Mouse (Mus musculus) neutrophil, adult 5-6 weeks (primary cell): ENCODE data around the gene Gls2. TPM values are rescaled to one million over a fixed set of nuclear protein-coding genes. Genes with fewer than 3 reads are reported as not detected.
"Not testable (repeated sequence)": the region's sequence is repeated elsewhere in the genome, so short reads cannot be mapped to it uniquely, and the experiment has no call there.

ENCODE experiments used
- ATAC-seq: fragments of 151-379, 151-347 bp; 2 replicates; pipeline ENCODE4 v1.8.0; 2017; ENCODE audit warnings: mild to moderate bottlenecking, moderate TSS enrichment; ENCODE audit not compliant: insufficient number of reproducible peaks, poor library complexity, low FRiP score, severe bottlenecking; ENCODE audit errors: extremely low read depth
- total RNA-seq: library from RNA; stranded (forward); fragments of 200-1000 nt; gene quantifications from 2 replicates; pipeline ENCODE4 v1.2.3, GENCODE M21; 2017

Gls2 gene
- not detected in 2 replicates for total RNA-seq

DNA sequence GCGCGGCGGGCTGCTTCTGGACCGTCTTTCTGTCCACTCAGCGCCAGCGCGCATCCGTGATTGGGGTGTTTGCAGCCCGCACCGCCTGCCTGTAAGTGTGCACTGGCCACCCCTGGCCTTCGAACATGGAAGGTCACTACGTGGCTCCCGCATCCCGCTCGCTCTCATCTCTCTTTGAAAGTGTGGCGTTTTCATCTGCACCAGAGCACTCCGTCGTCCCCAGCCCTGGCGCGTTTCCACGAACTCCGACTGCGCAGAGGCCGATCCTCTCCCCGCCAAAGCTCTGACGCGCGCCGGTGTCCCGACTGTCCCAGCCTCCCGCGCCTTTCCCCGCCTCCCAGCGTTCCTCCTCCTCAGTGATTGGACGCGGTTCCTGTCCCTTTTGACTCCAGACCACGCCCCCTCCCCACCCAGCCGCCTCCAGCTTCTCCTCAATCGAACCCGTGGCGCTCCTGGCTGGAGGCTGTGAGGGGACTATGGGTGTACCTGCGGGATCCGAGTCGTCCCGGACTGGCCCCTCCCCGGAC is at the start of gene Gls2:
Gene Gls2, plus strand, starts transcription at position 434 of the 527 bp plus-strand sequence.
- ATAC-seq = peak; percentile 68

DNA sequence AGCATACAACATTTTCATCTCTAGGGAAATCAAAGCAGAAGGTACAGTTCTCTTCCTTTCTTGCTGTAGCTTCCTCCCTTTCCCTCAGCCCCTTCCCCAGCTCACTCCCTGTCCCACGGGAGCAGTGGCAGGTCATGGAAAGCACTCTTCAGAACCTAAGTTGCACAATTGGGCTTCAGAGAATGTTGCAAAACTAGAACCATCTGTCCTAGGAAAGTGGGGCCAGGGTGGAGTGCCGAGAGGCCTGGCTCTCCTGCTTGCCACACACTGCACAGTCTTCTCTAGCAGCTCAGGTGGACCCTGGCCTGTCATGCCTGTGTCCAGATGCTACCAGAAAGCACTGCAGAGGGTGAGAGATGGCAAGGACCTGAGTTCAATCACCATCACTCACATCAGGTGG is 49.3 kb upstream of the Gls2 start:
- no peak for ATAC-seq

DNA sequence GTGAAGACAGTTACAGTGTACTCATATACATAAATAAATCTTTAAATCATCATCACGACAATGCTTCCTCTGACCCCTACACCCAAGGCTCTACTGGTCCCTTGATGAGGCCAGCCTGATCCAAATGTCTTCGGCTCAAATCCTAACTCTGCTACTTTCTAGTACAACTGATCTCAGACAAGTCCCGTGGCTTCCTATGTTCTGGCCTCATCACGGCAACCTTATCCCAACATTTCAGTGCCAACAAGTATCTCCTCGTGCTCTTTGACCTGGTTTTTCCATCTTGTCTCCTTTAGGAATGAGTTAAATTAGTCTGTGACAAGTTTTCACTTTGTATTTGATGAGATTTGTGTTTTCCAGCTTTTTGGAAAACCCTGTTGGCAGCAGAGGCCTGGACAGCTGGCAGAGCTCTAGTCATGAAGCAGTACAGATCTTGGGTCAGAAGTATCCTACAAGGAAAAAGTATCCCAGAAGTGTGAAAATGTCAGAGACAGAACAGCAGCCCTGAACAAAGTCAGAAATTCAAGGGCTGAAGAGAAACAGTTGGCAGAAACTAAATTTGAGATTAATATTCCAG is 45.4 kb upstream of the Gls2 start:
- ATAC-seq = no peak

DNA sequence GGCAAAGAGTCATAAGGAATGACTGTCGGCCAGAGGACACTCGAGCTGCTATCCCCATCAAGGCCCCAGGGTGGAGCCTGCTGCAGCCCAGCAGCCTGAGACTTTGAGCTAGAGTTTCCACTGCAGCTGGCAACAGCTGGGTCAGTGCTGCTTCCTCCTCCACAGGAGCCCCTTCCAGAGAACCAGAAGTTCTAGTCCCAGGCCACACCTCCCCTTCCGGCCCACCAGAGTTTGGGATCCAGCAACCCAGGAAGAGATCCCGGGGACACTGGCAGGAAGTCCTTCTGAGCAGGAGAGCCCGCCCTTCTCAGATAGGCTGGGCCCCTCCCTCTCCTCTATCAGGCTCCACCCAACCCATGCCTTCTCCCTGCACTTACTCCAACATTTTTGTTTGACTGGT is 44.7 kb upstream of the Gls2 start:
- no peak for ATAC-seq

DNA sequence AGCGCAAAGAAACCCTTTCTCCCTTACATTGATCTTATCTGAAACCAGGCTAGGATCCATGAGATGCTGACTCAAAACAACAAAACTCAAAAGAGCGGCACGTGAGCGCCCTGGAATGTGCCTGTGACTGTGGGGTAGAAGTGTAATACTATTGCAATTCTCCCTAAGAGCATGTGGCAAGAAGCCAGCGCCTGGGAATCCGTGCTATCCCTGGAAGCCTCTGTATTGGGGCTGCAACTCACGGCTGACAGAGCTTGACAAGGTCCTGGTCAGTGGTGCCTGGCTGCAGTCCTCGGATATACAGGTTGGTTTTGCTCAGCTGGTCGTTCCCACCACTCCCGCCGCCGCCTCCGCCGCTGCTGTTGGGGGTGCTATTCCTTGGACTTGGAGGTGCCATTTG is 43.3 kb upstream of the Gls2 start:
- no peak for ATAC-seq

DNA sequence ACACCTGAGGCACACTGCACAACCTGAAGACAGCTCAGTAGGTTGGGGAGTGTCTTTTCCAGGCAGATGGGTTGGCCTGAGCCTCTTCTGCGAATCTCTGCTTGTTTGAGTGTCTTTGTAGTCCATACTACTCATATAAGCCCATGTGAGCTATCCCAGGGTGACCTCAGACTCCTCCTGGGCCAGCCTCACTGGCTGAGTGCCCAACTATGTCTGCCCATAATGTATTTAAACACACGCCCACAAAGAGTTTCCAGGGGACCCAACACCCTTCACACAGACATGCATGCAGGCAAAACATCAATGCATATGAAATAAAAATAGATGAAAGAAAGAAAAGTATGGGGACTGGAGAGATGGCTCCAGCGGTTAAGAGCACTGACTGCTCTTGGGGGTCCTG is 40.3 kb upstream of the Gls2 start:
- no peak for ATAC-seq

DNA sequence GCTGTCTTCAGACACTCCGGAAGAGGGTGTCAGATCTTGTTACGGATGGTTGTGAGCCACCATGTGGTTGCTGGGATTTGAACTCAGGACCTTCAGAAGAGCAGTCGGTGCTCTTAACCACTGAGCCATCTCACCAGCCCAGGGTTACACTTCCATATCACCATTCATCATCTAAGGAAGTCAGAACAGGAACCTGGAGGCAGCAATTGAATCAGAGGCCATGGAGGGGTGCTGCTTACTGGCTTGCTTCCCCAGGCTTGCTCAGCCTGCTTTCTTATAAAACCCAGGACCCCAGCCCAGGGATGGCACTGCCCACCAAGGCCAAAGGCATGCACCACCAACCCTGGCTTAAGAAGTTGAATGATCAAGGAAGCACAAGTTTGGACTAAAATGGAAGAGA is 28.5 kb upstream of the Gls2 start:
- ATAC-seq = not testable (repeated sequence)

DNA sequence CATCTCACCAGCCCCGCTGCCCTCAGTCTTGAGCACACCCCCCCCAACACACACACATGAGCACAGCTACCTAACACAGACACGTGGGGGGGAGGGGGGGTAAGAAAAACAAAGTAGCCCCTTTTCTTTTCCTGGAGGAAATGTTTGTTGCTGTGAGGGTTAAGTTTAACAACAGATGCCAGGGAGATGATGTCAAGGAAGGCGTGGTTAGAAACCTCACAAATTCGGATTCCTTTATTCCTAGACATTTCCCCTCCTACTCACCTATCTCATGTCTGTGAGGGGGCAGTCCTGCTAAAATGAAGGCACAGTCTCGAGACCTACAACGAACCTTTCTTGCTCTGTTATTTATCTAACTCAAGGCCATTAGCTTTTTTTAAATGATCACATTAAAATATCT is 27.2 kb upstream of the Gls2 start:
- ATAC-seq = no peak

DNA sequence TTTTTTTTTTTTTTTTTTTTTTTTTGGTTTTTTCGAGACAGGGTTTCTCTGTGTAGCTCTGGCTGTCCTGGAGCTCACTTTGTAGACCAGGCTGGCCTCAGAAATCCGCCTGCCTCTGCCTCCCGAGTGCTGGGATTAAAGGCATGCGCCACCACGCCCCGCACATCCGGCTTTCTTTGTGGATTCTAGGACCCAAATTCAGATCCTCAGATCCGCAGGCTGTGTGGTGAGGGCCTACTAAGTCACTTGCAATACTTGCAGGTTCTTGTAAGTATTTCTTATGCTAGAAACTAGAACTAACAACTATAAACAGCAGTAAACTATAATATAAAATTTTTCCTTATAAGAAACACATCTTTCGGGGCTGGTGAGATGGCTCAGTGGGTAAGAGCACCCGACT is 22.9 kb upstream of the Gls2 start:
- not testable (repeated sequence) for ATAC-seq

DNA sequence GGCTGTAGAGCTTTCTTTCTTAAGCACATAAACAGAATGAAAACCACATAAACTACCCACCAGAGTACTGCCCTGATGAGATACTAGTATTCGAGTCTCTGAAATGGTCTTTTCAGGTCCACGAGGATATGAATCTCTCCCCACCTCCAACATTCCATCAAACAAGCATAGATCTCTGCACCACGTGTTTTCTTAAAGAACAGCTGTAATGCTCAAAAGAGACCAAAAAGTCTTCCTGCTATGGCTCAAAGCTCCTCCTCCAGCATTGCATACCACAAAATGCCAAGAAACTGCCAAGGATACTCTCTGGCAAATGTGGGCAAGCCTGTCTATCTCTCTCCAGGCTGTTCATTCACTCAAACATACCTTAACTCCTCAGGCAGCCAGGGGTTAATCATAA is 19.0 kb upstream of the Gls2 start:
- no peak for ATAC-seq

DNA sequence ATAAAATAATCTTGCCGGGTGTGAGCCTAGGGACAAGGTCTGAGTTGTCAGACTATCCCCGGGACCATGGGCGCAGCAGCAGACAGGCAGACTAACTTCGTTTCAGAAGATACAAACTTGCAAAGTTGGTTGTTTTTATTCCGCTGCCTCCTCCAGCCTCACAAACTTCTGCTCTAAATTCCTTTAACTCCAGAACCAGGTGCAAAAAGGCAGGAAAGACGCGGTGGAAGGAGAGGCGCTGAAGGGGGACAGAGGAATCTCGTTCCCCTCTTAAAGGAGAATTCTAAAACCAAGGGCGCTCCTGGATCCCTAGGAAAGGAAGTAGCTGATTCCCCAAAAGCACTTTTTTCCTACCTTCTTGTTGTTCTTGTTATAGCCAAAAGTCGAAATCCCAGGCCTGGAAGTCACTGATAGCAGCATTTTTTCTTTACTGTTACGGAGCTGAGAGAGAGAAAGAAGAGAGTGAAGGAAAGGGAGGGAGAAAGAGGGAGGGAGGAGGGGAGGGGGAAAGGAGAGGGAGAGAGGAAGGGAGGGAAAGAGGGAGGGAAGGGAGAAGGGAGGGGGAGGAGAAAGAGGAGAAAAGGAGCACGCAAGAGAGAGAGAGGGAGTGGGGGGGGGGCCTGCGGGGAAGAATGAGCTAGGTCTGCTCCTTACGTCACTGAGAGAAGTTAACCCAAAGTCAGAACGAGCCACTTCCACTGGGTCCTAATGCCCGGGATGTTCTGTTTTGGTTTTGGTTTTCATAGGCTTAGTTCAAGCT is 18.1 kb upstream of the Gls2 start:
- peak; percentile 98 for ATAC-seq

DNA sequence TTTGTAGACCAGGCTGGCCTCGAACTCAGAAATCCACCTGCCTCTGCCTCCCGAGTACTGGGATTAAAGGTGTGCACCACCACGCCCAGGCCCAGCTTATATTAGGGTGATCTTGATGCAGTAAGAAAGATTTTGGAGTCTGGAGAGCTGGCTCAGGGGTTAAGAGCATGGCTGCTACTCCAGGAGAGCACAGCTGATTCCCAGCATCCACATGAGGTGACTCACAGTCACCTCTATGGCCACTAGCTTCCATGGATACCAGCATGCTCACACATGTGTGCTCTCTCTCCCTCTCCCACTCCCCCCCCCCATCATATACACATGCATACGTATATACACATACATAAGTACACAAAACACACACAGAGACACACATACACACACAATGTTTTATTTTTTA is 16.9 kb upstream of the Gls2 start:
- no peak for ATAC-seq

DNA sequence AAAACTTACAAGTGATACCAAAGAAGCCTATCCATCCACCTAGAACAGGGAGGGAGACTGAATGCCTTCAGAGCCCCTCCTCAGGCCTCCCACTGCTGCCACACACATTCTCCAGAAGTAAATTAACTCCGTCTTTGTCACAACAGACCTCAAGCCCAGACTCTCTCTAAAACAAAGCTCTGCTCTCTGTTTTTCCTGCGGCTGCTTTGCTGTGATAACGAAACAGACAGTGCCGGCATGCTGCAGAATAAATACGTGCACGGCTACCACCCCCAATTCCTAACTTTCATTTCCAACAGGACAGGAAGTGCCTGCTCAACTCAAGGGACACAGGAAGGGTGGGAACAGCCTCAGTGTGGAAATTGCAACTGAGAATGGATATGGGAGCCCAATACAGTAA is 14.3 kb upstream of the Gls2 start, which contains the start of gene Rbms2:
Gene Rbms2, minus strand, starts transcription at position 309 of the 400 bp plus-strand sequence.
- ATAC-seq = no peak

DNA sequence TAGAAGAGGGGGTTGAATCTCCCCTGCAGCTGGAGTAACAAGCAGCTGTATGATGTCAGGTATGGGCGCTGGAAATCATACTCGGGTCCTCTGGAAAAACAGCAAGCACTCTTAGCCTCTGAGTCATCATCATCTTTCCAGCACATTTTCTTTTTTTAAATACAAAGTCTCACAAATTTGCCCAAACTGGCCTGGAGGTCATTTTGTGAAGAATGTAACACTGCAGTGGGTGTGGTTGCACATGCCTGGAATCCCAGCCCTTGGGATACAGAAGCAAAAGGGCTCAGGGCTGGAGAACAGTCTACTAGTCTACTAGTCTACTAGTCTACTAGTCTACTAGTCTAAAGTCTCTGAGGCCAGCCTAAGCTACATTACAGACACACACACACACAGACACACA is 10.0 kb upstream of the Gls2 start:
- no peak for ATAC-seq

DNA sequence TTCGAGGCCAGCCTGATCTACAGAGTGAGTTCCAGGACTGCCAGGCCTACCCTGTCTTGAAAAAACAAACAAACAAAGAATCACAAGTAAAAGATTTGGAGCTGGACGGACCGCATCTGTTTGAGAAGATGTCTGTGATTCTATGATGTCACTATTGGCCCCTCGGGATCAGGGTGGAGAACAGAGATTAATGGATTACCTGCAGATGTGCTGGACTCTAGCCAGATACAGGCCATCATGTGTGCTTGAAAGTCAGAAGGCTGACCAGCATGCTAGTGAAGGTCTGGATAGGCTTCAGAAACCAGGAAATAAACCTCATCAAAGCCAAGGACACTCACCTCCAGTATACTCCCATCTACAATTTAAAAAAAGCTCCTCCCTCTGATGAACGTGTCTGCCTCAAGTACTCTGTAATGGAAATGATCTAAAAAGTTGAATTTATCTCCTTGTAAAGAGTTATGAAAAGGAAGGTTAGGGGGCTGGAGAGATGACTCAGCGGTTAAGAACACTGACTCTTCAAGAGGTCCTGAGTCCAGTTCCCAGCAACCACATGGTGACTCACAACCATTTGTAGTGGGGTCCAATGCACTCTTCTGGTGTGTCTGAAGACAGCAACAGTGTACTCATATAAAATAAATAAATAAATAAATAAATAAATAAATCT is 8.8 kb upstream of the Gls2 start:
- no peak for ATAC-seq

DNA sequence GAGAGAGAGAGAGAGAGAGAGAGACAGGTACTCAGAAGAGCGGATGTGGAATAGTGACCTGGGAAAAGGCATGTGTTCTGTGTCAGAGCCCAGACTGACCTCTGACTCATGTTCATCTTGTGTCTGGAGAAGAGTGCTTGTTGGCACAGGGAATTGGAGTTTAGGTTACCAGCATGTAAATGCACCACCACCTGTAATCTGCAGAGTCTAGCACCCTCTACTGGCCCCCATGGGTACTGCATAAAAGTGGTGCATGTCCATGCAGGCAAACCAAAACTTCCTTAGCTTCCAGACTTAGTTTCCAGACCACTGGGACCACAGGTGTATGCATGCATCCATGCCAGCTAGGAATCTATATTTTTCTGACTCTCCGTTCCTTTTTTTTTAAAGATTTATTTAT is 8.3 kb upstream of the Gls2 start:
- peak; percentile 90 for ATAC-seq

DNA sequence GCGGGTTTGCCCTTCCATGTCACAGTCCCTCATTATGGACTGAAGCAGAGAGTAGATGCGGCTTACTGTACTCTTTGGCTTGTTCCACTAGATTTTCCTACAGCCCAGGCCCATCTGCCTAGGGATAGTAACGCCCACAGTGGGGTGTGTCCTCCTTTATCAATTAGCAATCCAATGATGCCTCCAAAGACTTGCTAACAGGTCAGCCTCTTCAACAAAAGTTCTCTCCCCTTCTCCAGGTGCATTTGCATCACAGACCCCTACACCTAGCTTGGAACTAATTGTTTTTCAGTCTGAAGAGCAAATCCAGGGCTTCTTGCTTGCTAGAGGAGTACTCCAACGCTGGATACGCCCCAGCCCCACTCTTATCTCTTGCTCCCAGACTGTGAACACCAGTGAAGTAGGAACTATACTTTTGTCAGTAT is 7.1 kb upstream of the Gls2 start:
- ATAC-seq = no peak

DNA sequence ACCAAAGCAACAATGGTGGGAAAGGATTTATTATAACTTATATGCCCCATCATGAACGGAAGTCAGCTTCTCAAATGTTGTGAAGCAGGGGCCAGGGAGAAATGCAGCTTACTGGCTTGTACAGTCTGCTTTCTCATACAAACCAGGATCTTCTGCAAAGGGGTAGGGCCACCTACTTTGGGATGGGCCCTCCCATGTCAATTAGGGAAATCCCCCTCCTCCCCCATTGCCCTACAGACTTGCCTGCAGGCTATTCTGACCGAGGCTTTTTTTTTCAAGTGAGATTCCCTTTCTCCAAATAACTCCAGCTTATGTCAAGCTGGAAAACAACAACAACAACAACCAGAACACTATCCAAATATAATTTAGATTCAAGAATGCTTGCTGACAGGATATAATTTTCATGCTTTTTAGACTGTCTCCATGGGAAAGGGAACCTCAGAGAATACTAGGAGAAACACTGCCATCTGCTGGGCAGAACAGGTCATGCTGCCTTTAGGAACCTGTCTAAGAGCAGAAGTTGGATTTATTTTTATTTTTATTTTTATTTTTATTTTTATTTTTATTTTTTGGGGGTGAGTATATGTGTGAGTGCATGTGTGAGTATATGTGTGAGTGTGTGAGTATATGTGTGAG is 5.9 kb upstream of the Gls2 start:
- peak; percentile 66 for ATAC-seq

DNA sequence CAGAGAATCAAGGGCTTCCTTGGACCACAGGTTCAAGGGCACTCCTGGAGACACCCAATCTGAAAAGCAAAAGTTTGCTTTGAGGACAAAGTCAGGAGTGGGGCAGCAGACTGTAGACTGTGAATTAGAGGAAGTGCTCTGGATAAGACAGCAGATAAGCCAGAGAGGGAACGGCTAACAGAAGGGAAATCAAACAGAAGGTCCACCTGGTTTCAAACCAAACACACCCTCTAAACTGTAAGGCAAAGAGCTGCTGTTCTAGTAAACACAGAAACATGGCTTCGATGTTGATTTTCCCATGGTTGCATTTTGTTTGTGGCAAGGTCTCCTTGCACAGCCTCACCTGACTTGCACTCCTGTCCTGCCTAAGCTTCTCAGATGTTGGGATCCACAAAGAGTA is 2.8 kb upstream of the Gls2 start:
- no peak for ATAC-seq
